In the genomic region with DNA sequence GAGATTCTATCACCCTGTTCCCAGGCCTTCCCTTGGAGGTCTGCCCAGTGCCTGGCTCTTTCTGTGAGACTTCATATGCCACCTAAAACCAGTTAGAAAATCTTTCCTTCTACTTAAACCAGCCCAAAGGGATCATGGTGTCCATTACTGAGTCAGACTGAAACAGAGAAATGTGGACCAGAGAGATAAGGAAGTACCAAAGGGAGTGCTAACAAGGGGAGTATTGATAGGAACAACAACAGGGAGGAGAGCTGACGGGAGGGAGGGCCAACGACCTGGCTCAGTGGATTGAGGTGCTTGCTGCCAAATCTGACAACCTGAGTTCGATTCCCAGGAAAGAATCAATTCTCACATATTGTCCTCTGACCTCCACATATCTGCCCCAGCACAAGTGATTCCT, we compare ENCODE assay signal across 25 mouse cellular contexts. TPM values are rescaled to one million over a fixed set of nuclear protein-coding genes. Genes with fewer than 3 reads are reported as not detected.
DNase-seq lines count a peak whose midpoint lies in the region; ATAC-seq lines count a peak whose summit lies in the region.
"Had no signal": no experiment of that assay in that cellular context is flagged by ENCODE, and none has a peak within 500 bp of the region (broad histone marks: within the 10 kb centered on the region; RNA-seq: fewer than 3 reads in every experiment).

No protein-coding gene starts in this region.

- no peak overlapping the region; the same call in 1 of the 2 replicates for H3K27ac ChIP-seq in heart, embryonic 11.5 days (ENCODE audit: low read depth, low read length)
- H3K27ac ChIP-seq in liver, embryonic 13.5 days = no peak overlapping the region
- H3K27ac ChIP-seq: embryonic facial prominence, embryonic 15.5 days; heart, embryonic 13.5 days; hindbrain, embryonic 10.5 days; limb, embryonic 10.5 days had no signal

- 0 out of 2 replicates have a peak, but pooled peaks cover 3% of the 10 kb centered on the region for H3K4me1 ChIP-seq in heart, embryonic 11.5 days (ENCODE audit: control insufficient read depth, insufficient read depth, low read length)
- peaks cover 6% of the 10 kb centered on the region; the same call in 1 of the 2 replicates for H3K4me1 ChIP-seq in liver, embryonic 13.5 days (replicated peaks)

- H3K9me3 ChIP-seq in heart, embryonic 11.5 days (replicated peaks; ENCODE audit: control insufficient read depth, low read length) = no peaks in the 10 kb centered on the region
- no peaks in the 10 kb centered on the region for H3K9me3 ChIP-seq in liver, embryonic 13.5 days (replicated peaks)
- H3K9me3 ChIP-seq: embryonic facial prominence, embryonic 15.5 days; heart, embryonic 13.5 days; hindbrain, embryonic 10.5 days; limb, embryonic 10.5 days had no signal

- DNase-seq in heart, postnatal 25 days (ENCODE audit: low spot score) = no peak
- DNase-seq in testis, postnatal 14 days (ENCODE audit: low spot score) = peak; percentile 10
- DNase-seq in testis, postnatal 10 days (ENCODE audit: low spot score) = no peak
- no peak for DNase-seq in liver, embryonic 13.5 days
- DNase-seq in cerebellum, adult 9-11 months = no peak
- no peak for DNase-seq in left cerebral cortex, postnatal 25 days (ENCODE audit: low spot score in 2 of 2)
- DNase-seq: adrenal gland, adult 8-10 months; B cell, adult 2 months; cerebellum, adult 2 months; cerebellum, postnatal 36 days; gastrocnemius, postnatal 25 days; kidney, postnatal 25 days; lung, postnatal 4 days had no signal

- intact Hi-C loops in heart, postnatal 25 days (cut with DNase I) = no loop called here
- intact Hi-C loops in left cerebral cortex, postnatal 25 days (cut with DNase I) = no loop called here

- no peak overlapping the region for H3K4me3 ChIP-seq in heart, embryonic 11.5 days (ENCODE audit: low read depth, low read length)
- no peak overlapping the region for H3K4me3 ChIP-seq in liver, embryonic 13.5 days (replicated peaks)
- H3K4me3 ChIP-seq: embryonic facial prominence, embryonic 15.5 days; heart, embryonic 13.5 days; hindbrain, embryonic 10.5 days; limb, embryonic 10.5 days had no signal

- 31% methylated on average over 3 of the region's 3 CpGs for WGBS in heart, embryonic 11.5 days (ENCODE audit: insufficient replicate concordance)
- WGBS in liver, embryonic 13.5 days (ENCODE audit: insufficient replicate concordance) = 23% methylated on average over 3 of the region's 3 CpGs

- no peak overlapping the region for H3K9ac ChIP-seq in heart, embryonic 11.5 days (ENCODE audit: low read depth, low read length)
- no peak overlapping the region for H3K9ac ChIP-seq in liver, embryonic 13.5 days
- H3K9ac ChIP-seq: embryonic facial prominence, embryonic 15.5 days; heart, embryonic 13.5 days had no signal

- no peak overlapping the region for H3K4me2 ChIP-seq in heart, embryonic 11.5 days
- H3K4me2 ChIP-seq in liver, embryonic 13.5 days = no peak overlapping the region
- H3K4me2 ChIP-seq: embryonic facial prominence, embryonic 15.5 days; heart, embryonic 13.5 days; midbrain, embryonic 11.5 days had no signal

- H3K36me3 ChIP-seq in heart, embryonic 11.5 days (ENCODE audit: control insufficient read depth, insufficient read depth, low read length) = no peaks in the 10 kb centered on the region
- H3K36me3 ChIP-seq in liver, embryonic 13.5 days = no peaks in the 10 kb centered on the region
- H3K36me3 ChIP-seq: embryonic facial prominence, embryonic 15.5 days; G1E; heart, embryonic 13.5 days; hindbrain, embryonic 10.5 days; limb, embryonic 10.5 days had no signal

- no peaks in the 10 kb centered on the region for H3K27me3 ChIP-seq in heart, embryonic 11.5 days (ENCODE audit: control insufficient read depth, insufficient read depth, low read length)
- H3K27me3 ChIP-seq in liver, embryonic 13.5 days = peaks cover 9% of the 10 kb centered on the region
- H3K27me3 ChIP-seq: embryonic facial prominence, embryonic 15.5 days; Patski had no signal

- ATAC-seq in heart, embryonic 11.5 days (replicated peaks; ENCODE audit: insufficient number of reproducible peaks, low FRiP score, low TSS enrichment) = peak; percentile 73
- peak; percentile 65 for ATAC-seq in liver, embryonic 13.5 days (ENCODE audit: low read depth)
- ATAC-seq: hindbrain, embryonic 16.5 days; intestine, embryonic 16.5 days; Patski had no signal

RNA-seq across cellular contexts. Expression of a gene that starts 5.8 kb away (rescaled TPM):
- polyA plus RNA-seq in heart, embryonic 11.5 days (2014; fragmentation: Nextera tagmentation; extraction: Ambion mirVana) = 1.6 and 3.2 TPM in 2 replicates
- total RNA-seq in heart, postnatal 25 days (2021) = 10 to 100 TPM in 1 of 2 experiments, 1 to 10 TPM in 1; 8.5 to 12.7 TPM
- polyA plus RNA-seq in liver, embryonic 13.5 days (2015; fragmentation: Nextera tagmentation; extraction: Ambion mirVana) = 0.72 and 0.74 TPM in 2 replicates
- 1 to 10 TPM; 5.6 to 7.2 TPM for total RNA-seq in left cerebral cortex, postnatal 25 days (2021)
- total RNA-seq: CH12.LX; neutrophil, adult 5-6 weeks had no signal
